21 mouse cellular contexts compared by ENCODE assay signal in genomic region chr15:98514146-98514545, GRCm38 (mm10). TPM values are rescaled to one million over a fixed set of nuclear protein-coding genes. Genes with fewer than 3 reads are reported as not detected.
DNase-seq lines count a peak whose midpoint lies in the region; ATAC-seq and TF ChIP-seq lines count a peak whose summit lies in the region.
"Had no signal": no experiment of that assay in that cellular context is flagged by ENCODE, and none has a peak within 500 bp of the region (broad histone marks: within the 10 kb centered on the region; RNA-seq: fewer than 3 reads in every experiment).

No protein-coding gene starts in this region.

- TF ChIP-seq CTCF in embryonic fibroblast, embryonic 13.5 days (IDR thresholded peaks at IDR 0.05; ENCODE audit: borderline replicate concordance, insufficient read depth, low read length) = no peak
- no peak for TF ChIP-seq CTCF in midbrain, postnatal 0 days (IDR thresholded peaks at IDR 0.05)

- H3K27ac ChIP-seq in embryonic fibroblast, embryonic 13.5 days (ENCODE audit: insufficient read depth, low read length) = peak overlapping the region; percentile 89; the same call in 1 of the 2 replicates
- no peak overlapping the region for H3K27ac ChIP-seq in midbrain, postnatal 0 days (ENCODE audit: low read depth, low read length)
- H3K27ac ChIP-seq: embryonic facial prominence, embryonic 12.5 days; forebrain, embryonic 10.5 days; hindbrain, postnatal 0 days; kidney, embryonic 15.5 days; liver, embryonic 13.5 days; midbrain, embryonic 13.5 days had no signal

- DNase-seq in spleen, postnatal 36 days (ENCODE audit: low spot score in 2 of 2) = peak; percentile 64
- no peak for DNase-seq in spleen, adult 12 weeks (ENCODE audit: low spot score)
- no peak for DNase-seq in layer of hippocampus, adult 11-12 months (ENCODE audit: low spot score)
- no peak for DNase-seq in adrenal gland, adult 18-20 months (ENCODE audit: low spot score in 2 of 2)
- no peak for DNase-seq in heart, adult 18-20 months
- no peak for DNase-seq in midbrain, postnatal 0 days (ENCODE audit: low spot score)
- DNase-seq: adrenal gland, postnatal 25 days; cerebellum, postnatal 14 days; liver, embryonic 13.5 days; lung, postnatal 10 days had no signal

- no peaks in the 10 kb centered on the region for H3K9me3 ChIP-seq in midbrain, postnatal 0 days (ENCODE audit: low read length)
- H3K9me3 ChIP-seq: embryonic facial prominence, embryonic 12.5 days; forebrain, embryonic 10.5 days; kidney, embryonic 15.5 days; liver, embryonic 13.5 days; midbrain, embryonic 13.5 days had no signal

- H3K9ac ChIP-seq in midbrain, postnatal 0 days (replicated peaks; ENCODE audit: low read length, poor library complexity, severe bottlenecking) = no peak overlapping the region
- H3K9ac ChIP-seq: embryonic facial prominence, embryonic 12.5 days; kidney, embryonic 15.5 days; liver, embryonic 13.5 days; midbrain, embryonic 13.5 days had no signal

- H3K4me2 ChIP-seq in midbrain, postnatal 0 days (ENCODE audit: low read depth, low read length, poor library complexity, severe bottlenecking) = no peak overlapping the region
- H3K4me2 ChIP-seq: embryonic facial prominence, embryonic 12.5 days; kidney, embryonic 15.5 days; liver, embryonic 13.5 days; midbrain, embryonic 13.5 days had no signal

- no peak overlapping the region for H3K4me3 ChIP-seq in embryonic fibroblast, embryonic 13.5 days (ENCODE audit: insufficient read depth, low read length)
- no peak overlapping the region for H3K4me3 ChIP-seq in midbrain, postnatal 0 days (ENCODE audit: low read depth, low read length)
- H3K4me3 ChIP-seq: embryonic facial prominence, embryonic 12.5 days; forebrain, embryonic 10.5 days; kidney, embryonic 15.5 days; liver, embryonic 13.5 days; midbrain, embryonic 13.5 days had no signal

- H3K4me1 ChIP-seq in embryonic fibroblast, embryonic 13.5 days (ENCODE audit: control insufficient read depth, insufficient read depth, low read length) = no peaks in the 10 kb centered on the region
- H3K4me1 ChIP-seq in midbrain, postnatal 0 days (ENCODE audit: insufficient read depth, low read length) = no peaks in the 10 kb centered on the region

- peaks cover 9% of the 10 kb centered on the region for H3K36me3 ChIP-seq in midbrain, postnatal 0 days (ENCODE audit: insufficient read depth, low read length)

- WGBS in midbrain, postnatal 0 days = 85% methylated on average over 8 of the region's 8 CpGs

- peak; percentile 23; the same call in 1 of the 2 replicates for ATAC-seq in neutrophil, adult 5-6 weeks (ENCODE audit: extremely low read depth, insufficient number of reproducible peaks, low FRiP score, poor library complexity, severe bottlenecking)
- ATAC-seq in midbrain, postnatal 0 days (ENCODE audit: low FRiP score) = no peak
- ATAC-seq: hindbrain, postnatal 0 days; midbrain, embryonic 13.5 days had no signal

- TF ChIP-seq POLR2A in embryonic fibroblast, embryonic 13.5 days (IDR thresholded peaks at IDR 0.05; ENCODE audit: low read depth, low read length) = no peak

- no peaks in the 10 kb centered on the region for H3K27me3 ChIP-seq in midbrain, postnatal 0 days (ENCODE audit: insufficient read depth, low read length)
- H3K27me3 ChIP-seq: embryonic facial prominence, embryonic 12.5 days; kidney, embryonic 15.5 days; liver, embryonic 13.5 days; midbrain, embryonic 13.5 days had no signal

RNA-seq across cellular contexts. Expression of gene Kansl2, which starts 19.9 kb away (rescaled TPM):
- 91.2 and 117 TPM in 2 replicates for polyA plus RNA-seq in embryonic fibroblast, embryonic 13.5 days (2011; ENCODE audit: insufficient read length, low read depth, missing spikeins)
- total RNA-seq in neutrophil, adult 5-6 weeks (2017) = 39.3 and 42.1 TPM in 2 replicates
- 10 to 100 TPM; 79.2 to 90.9 TPM for total RNA-seq in adrenal gland, adult 18-20 months (2021)
- 10 to 100 TPM; 73.5 to 85.8 TPM for total RNA-seq in heart, adult 18-20 months (2021)
- 57.4 and 66.2 TPM in 2 replicates for total RNA-seq in midbrain, postnatal 0 days (2014; rRNA removed)
- 101 and 102 TPM in 2 replicates for polyA plus RNA-seq in midbrain, postnatal 0 days (2015; fragmentation: Nextera tagmentation; extraction: Ambion mirVana)

RNA-seq across cellular contexts. Expression of gene Olfr279, which starts 21.9 kb away (rescaled TPM):
- polyA plus RNA-seq in embryonic fibroblast, embryonic 13.5 days (2011; ENCODE audit: insufficient read length, low read depth, missing spikeins) = not detected in 2 replicates
- not detected in 2 replicates for total RNA-seq in neutrophil, adult 5-6 weeks (2017)
- total RNA-seq in adrenal gland, adult 18-20 months (2021) = not detected
- total RNA-seq in heart, adult 18-20 months (2021) = not detected
- not detected in 2 replicates for total RNA-seq in midbrain, postnatal 0 days (2014; rRNA removed)
- polyA plus RNA-seq in midbrain, postnatal 0 days (2015; fragmentation: Nextera tagmentation; extraction: Ambion mirVana) = not detected in 2 replicates
- total RNA-seq: adrenal gland, postnatal 25 days; heart, postnatal 25 days; hindbrain, postnatal 0 days; left cerebral cortex, postnatal 36 days had no signal
- polyA plus RNA-seq: forebrain, embryonic 10.5 days; hindbrain, postnatal 0 days; kidney, embryonic 15.5 days; liver, embryonic 13.5 days; midbrain, embryonic 13.5 days; neural tube, embryonic 14.5 days; stomach, embryonic 14.5 days had no signal

RNA-seq across cellular contexts. Expression of gene Lalba, which starts 31.6 kb away (rescaled TPM):
- not detected in 2 replicates for polyA plus RNA-seq in embryonic fibroblast, embryonic 13.5 days (2011; ENCODE audit: insufficient read length, low read depth, missing spikeins)
- total RNA-seq in neutrophil, adult 5-6 weeks (2017) = not detected in 2 replicates
- not detected for total RNA-seq in adrenal gland, adult 18-20 months (2021)
- total RNA-seq in heart, adult 18-20 months (2021) = under 1 TPM in 1 of 2 experiments, not detected in 1; 0.39 TPM
- not detected in 2 replicates for total RNA-seq in midbrain, postnatal 0 days (2014; rRNA removed)
- polyA plus RNA-seq in midbrain, postnatal 0 days (2015; fragmentation: Nextera tagmentation; extraction: Ambion mirVana) = not detected in 2 replicates
- total RNA-seq: adrenal gland, postnatal 25 days; heart, postnatal 25 days; hindbrain, postnatal 0 days; left cerebral cortex, postnatal 36 days had no signal
- polyA plus RNA-seq: embryonic facial prominence, embryonic 12.5 days; forebrain, embryonic 10.5 days; hindbrain, postnatal 0 days; kidney, embryonic 15.5 days; liver, embryonic 13.5 days; midbrain, embryonic 13.5 days; neural tube, embryonic 14.5 days; stomach, embryonic 14.5 days had no signal

RNA-seq across cellular contexts. Expression of gene OR5BS1P, which starts 44.5 kb away (rescaled TPM):
- not detected in 2 replicates for polyA plus RNA-seq in embryonic fibroblast, embryonic 13.5 days (2011; ENCODE audit: insufficient read length, low read depth, missing spikeins)
- total RNA-seq in neutrophil, adult 5-6 weeks (2017) = not detected in 2 replicates
- not detected for total RNA-seq in adrenal gland, adult 18-20 months (2021)
- total RNA-seq in heart, adult 18-20 months (2021) = not detected
- not detected in 2 replicates for total RNA-seq in midbrain, postnatal 0 days (2014; rRNA removed)
- not detected in 2 replicates for polyA plus RNA-seq in midbrain, postnatal 0 days (2015; fragmentation: Nextera tagmentation; extraction: Ambion mirVana)
- total RNA-seq: adrenal gland, postnatal 25 days; heart, postnatal 25 days; hindbrain, postnatal 0 days; left cerebral cortex, postnatal 36 days had no signal
- polyA plus RNA-seq: embryonic facial prominence, embryonic 12.5 days; forebrain, embryonic 10.5 days; hindbrain, postnatal 0 days; kidney, embryonic 15.5 days; liver, embryonic 13.5 days; midbrain, embryonic 13.5 days; neural tube, embryonic 14.5 days; stomach, embryonic 14.5 days had no signal

RNA-seq across cellular contexts. Expression of gene Ccnt1, which starts 56.6 kb away (rescaled TPM):
- 36.3 and 40.6 TPM in 2 replicates for polyA plus RNA-seq in embryonic fibroblast, embryonic 13.5 days (2011; ENCODE audit: insufficient read length, low read depth, missing spikeins)
- total RNA-seq in neutrophil, adult 5-6 weeks (2017) = 105 and 123 TPM in 2 replicates
- total RNA-seq in adrenal gland, adult 18-20 months (2021) = 10 to 100 TPM; 52.5 to 65.9 TPM
- total RNA-seq in heart, adult 18-20 months (2021) = 10 to 100 TPM; 26.3 to 31.2 TPM
- 36.1 and 54.6 TPM in 2 replicates for total RNA-seq in midbrain, postnatal 0 days (2014; rRNA removed)
- 47.4 and 49.7 TPM in 2 replicates for polyA plus RNA-seq in midbrain, postnatal 0 days (2015; fragmentation: Nextera tagmentation; extraction: Ambion mirVana)

Comparison
In these comparisons a context has a peak if more than half of its experiments do, and no peak if none do; other contexts are left out.
1. DNase-seq: peak in spleen, postnatal 36 days (2 of 2); none in spleen, adult 12 weeks (single experiment), layer of hippocampus, adult 11-12 months (single experiment), adrenal gland, adult 18-20 months (0 of 2), heart, adult 18-20 months (0 of 2) and midbrain, postnatal 0 days (single experiment).